Mouse (Mus musculus) kidney, adult 2 months (tissue): ENCODE measurements at regions not wholly inside any gene's neighbourhood (a gene's known extent, or its start where the extent isn't known, plus 50 kb on each side); places are given as distances from the start of the nearest gene placed in this dataset.

Source experiments
- CTCF ChIP-seq: fragments of 200-500 bp; conservative IDR thresholded peaks from 2 replicates; pipeline ENCODE4 v1.5.1; 2011; ENCODE audit warnings: low read depth, mild to moderate bottlenecking, control low read depth, low read length, moderate library complexity, mixed read lengths; ENCODE audit not compliant: insufficient read depth, insufficient read length
- POLR2A ChIP-seq: fragments of 200-500 bp; IDR thresholded peaks from one replicate; pipeline ENCODE4 v1.6.1; 2011; ENCODE audit warnings: low read depth, low read length, control low read depth

GRCm38 (mm10) chr4:131331646-131332045 is 387.5 kb downstream of the Matn1 start:
- TF ChIP-seq POLR2A: no peak
- TF ChIP-seq CTCF: no peak
